Mouse (Mus musculus) thymus, postnatal 0 days (tissue): ENCODE results near the gene Hcrt. TPM values are rescaled to one million over a fixed set of nuclear protein-coding genes. Genes with fewer than 3 reads are reported as not detected.

Experiments used
- DNase-seq: peaks from one replicate; pipeline ENCODE4 v3.0.0-alpha.2; 2015; ENCODE audit warnings: low spot score
- polyA plus RNA-seq: library from polyadenylated mRNA; unstranded; fragments of >200 nt; fragmentation: Nextera tagmentation; extraction: Ambion mirVana; gene quantifications from 2 replicates; pipeline ENCODE4 v1.2.1, GENCODE M21; 2015

The Hcrt gene
- polyA plus RNA-seq, 1 experiment from 2014 or later = 0.34 TPM

DNA sequence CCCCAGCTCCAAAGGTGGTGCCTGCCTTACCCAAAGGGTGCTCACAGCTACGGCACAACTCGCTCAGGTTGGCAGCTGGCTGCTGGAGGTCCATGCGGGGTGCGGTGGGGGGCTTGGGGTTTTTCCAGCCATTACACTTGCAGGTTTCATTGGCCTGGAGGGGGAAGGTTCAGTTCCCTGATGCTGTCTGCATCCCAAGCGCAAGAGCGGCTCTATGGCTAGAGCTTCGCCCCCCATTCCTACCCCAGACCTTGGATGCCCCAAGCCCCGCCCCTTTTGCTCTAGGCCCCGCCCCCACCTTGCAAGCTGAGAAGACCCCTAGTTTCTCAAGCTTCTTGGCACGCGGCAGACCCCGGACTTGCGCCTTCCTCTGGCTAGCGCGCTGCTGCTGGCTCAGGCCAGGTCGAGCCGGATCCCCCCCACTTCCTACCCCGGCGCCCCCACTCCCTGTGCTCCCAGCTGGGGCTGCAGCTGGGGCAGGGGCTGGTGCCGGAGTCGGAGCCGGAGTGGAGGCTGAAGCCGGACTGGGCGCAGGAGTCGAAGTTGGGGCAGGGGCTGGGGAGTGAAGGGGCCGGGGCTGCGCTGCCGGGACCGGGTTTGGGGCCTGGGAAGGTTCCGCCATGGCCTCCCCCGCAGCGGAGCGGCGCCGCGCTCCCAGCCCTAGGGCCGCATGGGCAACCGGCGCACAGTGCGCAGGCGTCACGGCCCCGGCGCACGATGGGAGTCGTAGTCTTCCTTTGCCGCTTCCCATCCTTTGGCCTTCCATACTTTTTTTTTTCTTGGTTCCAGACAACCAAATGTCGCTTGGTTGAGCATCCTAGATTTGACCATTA lies 50.7 kb downstream of the Hcrt start, which contains the start of gene Kat2a:
Gene Kat2a, minus strand, starts transcription at position 683 of the 833 bp plus-strand sequence.
- DNase-seq = peak; percentile 62

Other genes starting within 250 kb of the Hcrt start
- 99.2 and 109 TPM in 2 replicates for gene Acly, start 234.9 kb downstream of the Hcrt start, polyA plus RNA-seq
- 0.56 and 0.57 TPM in 2 replicates for gene Ttc25, start 217.3 kb downstream of the Hcrt start, polyA plus RNA-seq
- gene Cnp, start 188.0 kb downstream of the Hcrt start, polyA plus RNA-seq = 167 and 169 TPM in 2 replicates
- 39.7 and 41.2 TPM in 2 replicates for gene Nkiras2, start 143.7 kb downstream of the Hcrt start, polyA plus RNA-seq
- gene Dnajc7, start 142.8 kb downstream of the Hcrt start, polyA plus RNA-seq = 191 and 202 TPM in 2 replicates
- gene Zfp385c, start 70.5 kb downstream of the Hcrt start, polyA plus RNA-seq = 0.12 TPM in 1 of 2 replicates, not detected in the other
- 10.2 and 10.7 TPM in 2 replicates for gene Dhx58, start 58.7 kb downstream of the Hcrt start, polyA plus RNA-seq
- 33.2 and 39.3 TPM in 2 replicates for gene Kat2a, start 50.5 kb downstream of the Hcrt start, polyA plus RNA-seq
- gene Hspb9, start 49.1 kb downstream of the Hcrt start, polyA plus RNA-seq = 0.18 TPM in 1 of 2 replicates, not detected in the other
- gene Rab5c, start 24.7 kb downstream of the Hcrt start, polyA plus RNA-seq = 35.8 and 38.6 TPM in 2 replicates
- gene Kcnh4, start 3.0 kb downstream of the Hcrt start, polyA plus RNA-seq = 0.03 TPM in 1 of 2 replicates, not detected in the other
- 2.4 and 2.7 TPM in 2 replicates for gene Ghdc, start 8.0 kb upstream of the Hcrt start, polyA plus RNA-seq
- 99.6 and 105 TPM in 2 replicates for gene Stat5b, start 87.8 kb upstream of the Hcrt start, polyA plus RNA-seq
- 61.2 and 62.7 TPM in 2 replicates for gene Stat5a, start 96.4 kb upstream of the Hcrt start, polyA plus RNA-seq
- gene Stat3, start 176.6 kb upstream of the Hcrt start, polyA plus RNA-seq = 79.7 and 84.2 TPM in 2 replicates
- gene Cavin1, start 208.0 kb upstream of the Hcrt start, polyA plus RNA-seq = 61.0 and 64.2 TPM in 2 replicates
- 17.6 and 19.1 TPM in 2 replicates for gene Atp6v0a1, start 246.5 kb upstream of the Hcrt start, polyA plus RNA-seq